Mouse (Mus musculus): ENCODE measurements around the gene BC004004.
"Not testable (repeated sequence)": the region's sequence is repeated elsewhere in the genome, so short reads cannot be mapped to it uniquely, and the experiment has no call there.

Gene BC004004

GRCm38 (mm10) chr17:29343241-29343640 is 74.7 kb downstream of the BC004004 start:
- ATAC-seq (ENCODE audit: insufficient number of reproducible peaks, low FRiP score, low TSS enrichment), result no peak

- no peak for ATAC-seq (ENCODE audit: insufficient number of reproducible peaks, low FRiP score, low TSS enrichment)
Observed at GRCm38 (mm10) chr17:29345272-29345671, 76.7 kb downstream of the BC004004 start.

- ATAC-seq (ENCODE audit: insufficient number of reproducible peaks, low FRiP score, low TSS enrichment), result no peak
Observed at GRCm38 (mm10) chr17:29346496-29347125, 78.0 kb downstream of the BC004004 start.

- ATAC-seq (ENCODE audit: insufficient number of reproducible peaks, low FRiP score, low TSS enrichment), result 0 out of 2 replicates have a peak, but pooled peaks have one; percentile 2
Observed at GRCm38 (mm10) chr17:29347126-29347644, 78.6 kb downstream of the BC004004 start.

- ATAC-seq (ENCODE audit: insufficient number of reproducible peaks, low FRiP score, low TSS enrichment), result peak; percentile 91
Observed at GRCm38 (mm10) chr17:29347645-29348256, 79.2 kb downstream of the BC004004 start, which contains the start of gene Mtch1. Gene Mtch1 (minus strand): TSS chr17:29347934.

- no peak for ATAC-seq (ENCODE audit: insufficient number of reproducible peaks, low FRiP score, low TSS enrichment)
Observed at GRCm38 (mm10) chr17:29348996-29349395, 80.4 kb downstream of the BC004004 start.

- ATAC-seq (ENCODE audit: insufficient number of reproducible peaks, low FRiP score, low TSS enrichment), result not testable (repeated sequence)
Observed at GRCm38 (mm10) chr17:29351056-29351455, 82.5 kb downstream of the BC004004 start.

GRCm38 (mm10) chr17:29355461-29355840 is 86.9 kb downstream of the BC004004 start:
- no peak for ATAC-seq (ENCODE audit: insufficient number of reproducible peaks, low FRiP score, low TSS enrichment)

- ATAC-seq (ENCODE audit: insufficient number of reproducible peaks, low FRiP score, low TSS enrichment), result no peak
Observed at GRCm38 (mm10) chr17:29355841-29356478, 87.4 kb downstream of the BC004004 start.

- ATAC-seq (ENCODE audit: insufficient number of reproducible peaks, low FRiP score, low TSS enrichment), result no peak
Observed at GRCm38 (mm10) chr17:29356479-29356856, 87.9 kb downstream of the BC004004 start.

GRCm38 (mm10) chr17:29356882-29357281 is 88.3 kb downstream of the BC004004 start:
- ATAC-seq (ENCODE audit: insufficient number of reproducible peaks, low FRiP score, low TSS enrichment), result no peak

GRCm38 (mm10) chr17:29358928-29359327 is 90.3 kb downstream of the BC004004 start:
- no peak for ATAC-seq (ENCODE audit: insufficient number of reproducible peaks, low FRiP score, low TSS enrichment)

GRCm38 (mm10) chr17:29360761-29361221 is 92.2 kb downstream of the BC004004 start, which contains the start of gene Fgd2:
Gene Fgd2 (plus strand): TSS chr17:29360914.
- ATAC-seq (ENCODE audit: insufficient number of reproducible peaks, low FRiP score, low TSS enrichment), result no peak

- ATAC-seq (ENCODE audit: insufficient number of reproducible peaks, low FRiP score, low TSS enrichment), result no peak
Observed at GRCm38 (mm10) chr17:29361982-29362691, 93.5 kb downstream of the BC004004 start.

- no peak for ATAC-seq (ENCODE audit: insufficient number of reproducible peaks, low FRiP score, low TSS enrichment)
Observed at GRCm38 (mm10) chr17:29363109-29363508, 94.5 kb downstream of the BC004004 start.

Data from cerebellum, adult (tissue).